Mouse (Mus musculus): ENCODE measurements around the gene Aifm2. TPM values are rescaled to one million over a fixed set of nuclear protein-coding genes. Genes with fewer than 3 reads are reported as not detected.

The Aifm2 gene
- total RNA-seq (2021): 10 to 100 TPM in 1 of 2 experiments, 1 to 10 TPM in 1; 6.7 to 10.3 TPM
- long read RNA-seq, experiment 1, partial matches to known transcripts: 3 of 14 reads
- long read RNA-seq, experiment 1, other reads (novel, unspliced or antisense): 5 of 14 reads
- long read RNA-seq, experiment 2, transcript Aifm2-203 (9 exons, 3,086 nt): major isoform, 10 of 16 reads
- long read RNA-seq, experiment 2, partial matches to known transcripts: 2 of 16 reads
- long read RNA-seq, experiment 2, other reads (novel, unspliced or antisense): 3 of 16 reads

DNA sequence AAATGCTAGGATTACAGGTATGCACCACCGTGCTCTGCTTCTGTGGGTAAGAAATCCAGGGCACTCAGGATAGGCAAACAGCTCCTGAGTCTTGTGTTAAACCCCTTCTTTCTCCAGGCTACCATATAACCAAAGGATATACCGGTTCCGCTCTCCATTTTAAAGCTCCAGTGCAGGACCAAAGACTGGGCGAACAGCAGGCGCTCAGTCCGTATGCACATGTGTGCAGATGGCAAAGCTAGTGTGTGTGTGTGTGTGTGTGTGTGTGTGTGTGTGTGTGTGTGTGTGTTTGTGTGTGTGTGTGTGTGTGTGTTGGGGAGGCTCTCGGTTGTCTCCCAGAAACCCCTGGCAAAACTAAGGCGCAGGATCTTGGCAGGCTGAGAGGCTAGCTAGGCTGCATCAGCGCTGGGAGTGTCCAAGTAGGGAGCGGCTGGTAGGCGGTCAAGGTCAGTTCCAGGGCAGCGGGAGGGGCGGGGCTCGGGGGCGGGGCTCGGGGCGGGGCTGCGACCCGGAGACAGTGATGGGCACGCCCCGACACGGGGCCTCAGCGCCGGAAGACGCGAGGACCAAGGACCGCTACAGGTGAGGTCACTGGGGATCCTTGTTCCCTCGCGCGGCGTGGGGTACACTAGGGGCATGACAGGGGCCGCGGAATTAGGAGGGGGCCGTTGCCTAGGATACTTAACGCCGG lies at the start of gene Aifm2:
Gene Aifm2 (plus strand): TSS at position 493 of the 691 bp plus-strand sequence.
- Histone ChIP-seq H3K4me3 (peak within 1 kb of the TSS; percentile 49), H3K27ac (no peak within 1 kb of the TSS)
- DNase-seq (ENCODE audit: extremely low spot score in 1 of 2, low spot score in 2 of 2): peak in 1 of 2 experiments; percentile 24
- intact Hi-C loops (cut with DNase I): no loop called here
- TF ChIP-seq CTCF (IDR thresholded peaks at IDR 0.05): no peak

DNA sequence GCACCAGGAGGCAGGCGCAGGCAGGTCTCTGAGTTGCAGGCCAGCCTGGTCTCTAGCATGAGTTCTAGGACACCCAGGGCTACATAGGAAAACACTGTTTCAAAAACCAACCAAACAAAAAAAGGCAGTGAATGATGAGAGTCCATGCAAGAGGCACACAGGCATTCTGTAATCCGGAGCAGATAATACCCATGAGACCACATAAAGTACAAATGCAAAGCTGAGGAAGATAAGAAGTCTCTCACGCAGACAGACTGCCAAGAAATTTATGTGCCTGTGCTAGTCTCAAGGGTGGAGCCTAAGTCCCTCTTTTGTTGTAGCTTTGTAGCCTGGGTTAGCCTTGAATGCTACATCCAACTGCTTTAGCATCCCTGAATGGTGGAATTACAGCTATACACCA lies 49.4 kb upstream of the Aifm2 start:
- no peak for DNase-seq (ENCODE audit: extremely low spot score in 1 of 2, low spot score in 2 of 2)
- intact Hi-C loops (cut with DNase I): no loop called here
- Histone ChIP-seq H3K4me3 (no peak overlapping the region), H3K27ac (no peak overlapping the region)
- TF ChIP-seq CTCF (IDR thresholded peaks at IDR 0.05): no peak

DNA sequence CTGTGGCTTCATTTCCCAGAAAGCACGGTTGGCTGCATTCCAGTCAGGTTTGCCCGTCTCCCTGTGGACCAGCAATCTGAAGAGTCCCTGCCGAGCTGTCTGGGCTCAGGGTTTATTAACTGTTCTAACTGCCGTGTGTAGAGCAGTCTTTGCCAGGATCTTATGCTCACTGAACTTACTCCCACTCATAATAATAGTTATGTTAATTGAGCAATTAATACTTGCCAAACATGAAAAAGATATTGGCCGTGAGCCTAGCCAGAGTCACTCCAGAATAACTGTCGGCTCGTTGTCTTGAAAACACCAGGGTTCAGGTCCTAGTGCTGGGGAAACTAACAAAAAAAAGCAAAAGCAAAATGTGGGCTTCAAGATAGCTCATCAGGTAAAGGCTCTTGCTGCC lies 45.8 kb upstream of the Aifm2 start:
- no peak for DNase-seq (ENCODE audit: extremely low spot score in 1 of 2, low spot score in 2 of 2)

DNA sequence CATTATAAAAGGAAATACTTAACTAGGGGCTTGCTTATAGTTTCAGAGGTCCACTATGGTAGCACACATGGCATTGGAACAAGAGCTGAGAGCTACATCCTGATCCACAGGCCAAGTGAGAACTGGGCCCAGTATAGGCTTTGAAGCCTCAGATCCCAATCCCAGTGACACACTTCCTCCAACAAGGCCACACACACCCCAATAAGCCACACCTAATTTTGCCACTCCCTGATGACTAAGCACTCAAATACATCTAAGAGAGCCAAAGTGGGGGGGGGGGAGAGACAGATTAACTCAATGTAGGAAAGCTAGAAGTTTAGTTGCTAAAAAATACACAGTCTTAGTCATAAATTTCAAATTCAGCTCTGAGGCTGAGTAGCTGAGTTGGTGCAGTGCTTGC lies 45.2 kb upstream of the Aifm2 start:
- Histone ChIP-seq H3K4me3 (no peak overlapping the region), H3K27ac (no peak overlapping the region)
- DNase-seq (ENCODE audit: extremely low spot score in 1 of 2, low spot score in 2 of 2): no peak
- no peak for TF ChIP-seq CTCF (IDR thresholded peaks at IDR 0.05)
- intact Hi-C loops (cut with DNase I): no loop called here

More for the DNA sequence above, 45.8 kb upstream of the Aifm2 start:
- intact Hi-C loops (cut with DNase I): no loop called here
- H3K4me3 ChIP-seq: no peak overlapping the region
- TF ChIP-seq CTCF (IDR thresholded peaks at IDR 0.05): no peak
- H3K27ac ChIP-seq: no peak overlapping the region

DNA sequence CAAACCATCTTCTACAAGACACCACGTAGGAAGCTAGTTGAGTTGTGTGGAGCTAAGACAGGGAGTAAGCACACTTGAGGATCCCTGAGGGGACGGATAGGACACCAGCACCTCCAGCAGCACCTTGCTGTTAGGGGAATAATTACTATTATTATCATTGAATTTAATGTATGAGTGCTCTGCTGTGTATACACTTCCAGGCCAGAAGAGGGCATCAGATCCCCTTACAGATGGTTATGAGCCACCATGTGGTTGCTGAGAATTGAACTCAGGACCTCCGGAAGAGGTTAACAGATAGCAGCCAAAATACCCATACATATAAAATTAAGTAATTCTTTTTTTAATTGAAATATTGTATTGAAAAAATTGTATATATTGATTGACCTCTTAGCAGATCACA lies 44.3 kb upstream of the Aifm2 start:
- intact Hi-C loops (cut with DNase I): no loop called here
- peak; percentile 40 for TF ChIP-seq CTCF (IDR thresholded peaks at IDR 0.05)

GRCm38 (mm10) chr10:61675935-61676334 lies 39.1 kb upstream of the Aifm2 start:
- intact Hi-C loops (cut with DNase I): no loop called here
- TF ChIP-seq CTCF (IDR thresholded peaks at IDR 0.05): no peak
- DNase-seq (ENCODE audit: extremely low spot score in 1 of 2, low spot score in 2 of 2): no peak
- Histone ChIP-seq H3K4me3 (no peak overlapping the region), H3K27ac (no peak overlapping the region)

More for the DNA sequence above, 44.3 kb upstream of the Aifm2 start:
- Histone ChIP-seq H3K4me3 (no peak overlapping the region), H3K27ac (no peak overlapping the region)
- no peak for DNase-seq (ENCODE audit: extremely low spot score in 1 of 2, low spot score in 2 of 2)

GRCm38 (mm10) chr10:61679545-61679944 lies 35.5 kb upstream of the Aifm2 start:
- TF ChIP-seq CTCF (IDR thresholded peaks at IDR 0.05): no peak
- intact Hi-C loops (cut with DNase I): no loop called here
- Histone ChIP-seq H3K27ac (peak overlapping the region; percentile 92), H3K4me3 (peak overlapping the region; percentile 82)
- no peak for DNase-seq (ENCODE audit: extremely low spot score in 1 of 2, low spot score in 2 of 2)

GRCm38 (mm10) chr10:61680015-61680913 lies 34.8 kb upstream of the Aifm2 start, which contains the start of gene Sar1a:
TSS of gene Sar1a (plus strand) at chr10:61680299.
- intact Hi-C loops (cut with DNase I): loop anchor here (1.0 kb wide), 1 partner anchor 15 kb away; the partner anchor contains the start of gene Tysnd1
- Histone ChIP-seq H3K4me3 (peak within 1 kb of the TSS; percentile 82), H3K27ac (peak within 1 kb of the TSS; percentile 92)
- TF ChIP-seq CTCF (IDR thresholded peaks at IDR 0.05): no peak
- DNase-seq (ENCODE audit: extremely low spot score in 1 of 2, low spot score in 2 of 2): peak; percentile 98 to 99

GRCm38 (mm10) chr10:61689405-61689804 lies 25.7 kb upstream of the Aifm2 start:
- intact Hi-C loops (cut with DNase I): no loop called here
- Histone ChIP-seq H3K27ac (no peak overlapping the region), H3K4me3 (no peak overlapping the region)
- TF ChIP-seq CTCF (IDR thresholded peaks at IDR 0.05): no peak
- no peak for DNase-seq (ENCODE audit: extremely low spot score in 1 of 2, low spot score in 2 of 2)

DNA sequence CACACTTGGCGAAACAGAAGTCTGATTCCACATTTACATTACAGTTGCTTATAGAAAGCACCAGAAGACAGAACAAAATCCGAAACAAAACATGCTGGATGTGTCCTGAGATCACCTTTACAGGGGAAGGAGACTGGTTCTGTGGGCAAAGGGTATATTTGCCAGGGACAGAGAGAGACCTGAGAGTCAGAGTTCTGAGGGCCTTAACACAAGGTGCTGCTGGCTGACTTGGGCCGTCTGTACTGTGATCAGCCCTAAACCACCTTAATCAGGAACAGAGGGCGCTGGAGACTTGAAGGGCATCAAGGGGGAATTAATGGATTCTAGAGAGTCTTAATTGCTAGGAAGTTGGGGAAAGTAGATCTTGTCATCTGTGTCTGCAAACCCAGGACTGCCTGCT lies 21.5 kb upstream of the Aifm2 start:
- intact Hi-C loops (cut with DNase I): no loop called here

DNA sequence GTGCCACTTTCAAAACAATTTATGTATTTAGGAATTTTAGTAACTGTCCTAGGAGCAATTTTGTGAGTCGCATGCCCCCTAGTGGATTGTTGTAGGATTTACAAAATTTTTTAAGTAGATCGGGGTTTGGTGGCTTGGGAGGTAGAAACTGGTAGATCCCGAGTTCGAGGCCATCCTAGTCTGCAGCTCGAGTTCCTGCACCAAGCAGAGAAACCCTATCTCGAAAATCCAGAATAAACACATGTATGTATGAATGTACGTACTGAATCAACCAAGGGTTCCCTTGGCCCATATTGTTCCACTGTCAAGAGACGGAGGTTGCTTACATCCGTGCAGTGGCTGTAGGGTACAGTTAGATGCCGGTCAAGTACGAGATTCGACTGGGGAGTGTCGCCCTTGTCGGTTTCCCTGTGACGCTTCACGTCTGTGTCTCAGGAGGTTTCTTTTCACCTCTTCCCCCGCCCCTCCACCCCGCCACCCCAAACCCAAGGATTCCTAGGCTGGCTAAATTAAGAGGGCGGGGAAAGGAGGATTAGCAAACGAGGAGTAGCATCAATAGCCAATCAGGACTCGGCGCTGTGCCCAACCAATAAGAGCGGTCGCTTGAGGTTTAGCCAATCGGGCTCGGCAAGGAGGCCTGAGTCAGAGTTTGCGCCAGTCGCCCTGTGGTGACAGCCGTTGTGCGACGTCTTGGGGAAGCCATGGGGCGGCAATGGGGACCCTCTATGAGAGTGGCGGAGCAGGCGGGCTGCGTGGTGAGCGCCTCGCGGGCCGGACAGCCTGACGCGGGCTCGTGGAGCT lies 20.0 kb upstream of the Aifm2 start, which contains the start of gene Tysnd1:
Gene Tysnd1 (plus strand): TSS at position 645 of the 801 bp plus-strand sequence.
- Histone ChIP-seq H3K27ac (peak within 1 kb of the TSS; percentile 76), H3K4me3 (peak within 1 kb of the TSS; percentile 100)
- intact Hi-C loops (cut with DNase I): loop anchor here (1.0 kb wide), 1 partner anchor 15 kb away; the partner anchor contains the start of gene Sar1a
- TF ChIP-seq CTCF (IDR thresholded peaks at IDR 0.05): peak; percentile 64
- DNase-seq (ENCODE audit: extremely low spot score in 1 of 2, low spot score in 2 of 2): peak; percentile 96

More for the DNA sequence above, 21.5 kb upstream of the Aifm2 start:
- Histone ChIP-seq H3K4me3 (no peak overlapping the region), H3K27ac (no peak overlapping the region)
- no peak for TF ChIP-seq CTCF (IDR thresholded peaks at IDR 0.05)
- DNase-seq (ENCODE audit: extremely low spot score in 1 of 2, low spot score in 2 of 2): no peak

All from left cerebral cortex, adult 2 months (tissue).